Mouse (Mus musculus): ENCODE results near the gene Slf2.

The Slf2 gene

GRCm38 (mm10) chr19:44984420-44984819, 53.5 kb downstream of the Slf2 start:
- DNase-seq (ENCODE audit: low read depth, low spot score): no peak

- no peak for DNase-seq (ENCODE audit: low read depth, low spot score)
These were observed 54.4 kb downstream of the Slf2 start for GRCm38 (mm10) chr19:44985159-44985988.

GRCm38 (mm10) chr19:44987004-44987403, 56.1 kb downstream of the Slf2 start:
- DNase-seq (ENCODE audit: low read depth, low spot score): no peak

GRCm38 (mm10) chr19:44987851-44988250, 56.9 kb downstream of the Slf2 start:
- DNase-seq (ENCODE audit: low read depth, low spot score): no peak

- DNase-seq (ENCODE audit: low read depth, low spot score): no peak
These were observed 57.4 kb downstream of the Slf2 start for GRCm38 (mm10) chr19:44988321-44988720.

- peak; percentile 56 for DNase-seq (ENCODE audit: low read depth, low spot score)
These were observed 58.0 kb downstream of the Slf2 start, which contains the start of gene Sema4g for GRCm38 (mm10) chr19:44988831-44989566. Sema4g (plus strand) TSS chr19:44989101.

- DNase-seq (ENCODE audit: low read depth, low spot score): no peak
These were observed 58.9 kb downstream of the Slf2 start for GRCm38 (mm10) chr19:44989567-44990495.

GRCm38 (mm10) chr19:44991031-44991430, 60.1 kb downstream of the Slf2 start:
- DNase-seq (ENCODE audit: low read depth, low spot score): peak; percentile 25

- peak; percentile 25 for DNase-seq (ENCODE audit: low read depth, low spot score)
These were observed 61.3 kb downstream of the Slf2 start for GRCm38 (mm10) chr19:44992246-44992645.

- DNase-seq (ENCODE audit: low read depth, low spot score): no peak
These were observed 61.8 kb downstream of the Slf2 start for GRCm38 (mm10) chr19:44992712-44993111.

GRCm38 (mm10) chr19:44997786-44998185, 66.8 kb downstream of the Slf2 start:
- DNase-seq (ENCODE audit: low read depth, low spot score): no peak

GRCm38 (mm10) chr19:44999647-45000046, 68.7 kb downstream of the Slf2 start:
- DNase-seq (ENCODE audit: low read depth, low spot score): no peak

GRCm38 (mm10) chr19:45002301-45002700, 71.3 kb downstream of the Slf2 start:
- DNase-seq (ENCODE audit: low read depth, low spot score): no peak

- peak; percentile 50 for DNase-seq (ENCODE audit: low read depth, low spot score)
These were observed 73.0 kb downstream of the Slf2 start for GRCm38 (mm10) chr19:45003740-45004516.

- DNase-seq (ENCODE audit: low read depth, low spot score): peak; percentile 91
These were observed 74.5 kb downstream of the Slf2 start, which contains the start of gene Twnk for GRCm38 (mm10) chr19:45005444-45005843. Twnk (plus strand) TSS chr19:45005663.

- peak; percentile 97 for DNase-seq (ENCODE audit: low read depth, low spot score)
These were observed 75.2 kb downstream of the Slf2 start, which contains the start of gene Mrpl43 for GRCm38 (mm10) chr19:45005957-45006712. Mrpl43 (minus strand) TSS chr19:45006442.

- DNase-seq (ENCODE audit: low read depth, low spot score): peak; percentile 30
These were observed 76.1 kb downstream of the Slf2 start for GRCm38 (mm10) chr19:45007021-45007420.

GRCm38 (mm10) chr19:45007425-45008191, 76.7 kb downstream of the Slf2 start:
- DNase-seq (ENCODE audit: low read depth, low spot score): no peak

GRCm38 (mm10) chr19:45010646-45011045, 79.7 kb downstream of the Slf2 start:
- DNase-seq (ENCODE audit: low read depth, low spot score): no peak
